Mouse (Mus musculus): ENCODE data around the gene Ltv1. TPM values are rescaled to one million over a fixed set of nuclear protein-coding genes. Genes with fewer than 3 reads are reported as not detected.
"Not testable (repeated sequence)": the region's sequence is repeated elsewhere in the genome, so short reads cannot be mapped to it uniquely, and the experiment has no call there.

The Ltv1 gene
- total RNA-seq, 2 experiments from 2014 or later = 19.6 to 24.5 TPM

GRCm38 (mm10) chr10:13212829-13213228 lies 19.9 kb upstream of the Ltv1 start:
- no peak overlapping the region for H3K4me3 ChIP-seq
- H3K27ac ChIP-seq = no peak overlapping the region
- TF ChIP-seq CTCF (conservative IDR thresholded peaks at IDR 0.05) = no peak
- DNase-seq (ENCODE audit: low spot score in 2 of 2) = no peak

DNA sequence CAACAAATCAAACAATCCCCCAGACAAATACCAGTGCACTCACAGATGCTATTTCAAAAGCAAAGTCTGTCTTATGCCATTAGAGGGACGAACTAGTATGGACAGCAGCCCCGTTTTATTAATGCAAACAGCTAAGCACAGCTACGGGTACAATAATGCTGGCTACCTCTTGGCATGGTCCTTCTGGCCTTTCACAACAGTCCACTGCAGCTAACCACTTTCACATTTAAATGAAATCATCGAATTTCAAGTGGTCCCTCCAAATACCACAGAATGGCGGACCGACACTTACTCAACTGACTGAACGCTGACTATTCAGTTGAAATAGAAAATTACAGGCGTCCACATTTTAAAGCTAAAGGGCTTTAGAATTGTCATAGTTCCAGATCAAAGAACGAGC lies 19.4 kb upstream of the Ltv1 start:
- TF ChIP-seq CTCF (conservative IDR thresholded peaks at IDR 0.05) = no peak
- Histone ChIP-seq H3K4me3 (no peak overlapping the region), H3K27ac (no peak overlapping the region)
- no peak for DNase-seq (ENCODE audit: low spot score in 2 of 2)

DNA sequence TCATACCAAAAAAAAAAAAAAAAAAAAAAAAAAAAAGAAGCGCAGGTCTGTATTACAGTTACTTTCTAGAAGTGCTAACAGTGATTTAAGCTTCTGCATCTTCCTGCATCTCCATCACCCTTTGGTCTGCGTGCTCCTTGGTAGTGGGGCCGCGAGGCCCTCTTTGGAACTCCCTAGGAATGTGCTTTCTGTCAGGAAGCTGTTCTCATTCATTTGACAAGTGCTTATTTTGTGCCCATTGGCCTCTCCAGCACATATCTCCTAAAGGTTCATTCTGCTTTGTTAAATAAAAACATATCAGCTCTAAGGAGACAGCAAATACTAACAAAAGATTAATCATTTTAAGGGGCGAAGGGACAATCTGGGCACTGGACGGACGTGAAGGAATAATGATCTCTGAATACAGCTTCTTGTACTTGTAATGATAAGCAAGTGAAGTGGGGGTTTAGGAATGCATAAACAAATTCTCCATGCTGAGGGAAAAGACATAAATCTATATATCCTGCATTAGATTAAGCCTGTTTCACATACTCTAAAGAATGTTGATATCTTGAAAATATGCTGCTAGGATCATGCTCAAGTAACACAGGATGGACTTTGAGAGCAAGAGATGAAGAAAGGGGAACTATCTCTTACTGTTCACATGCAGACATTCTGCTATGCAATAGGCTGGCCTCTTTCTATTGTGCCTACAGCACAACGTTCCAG lies 17.1 kb upstream of the Ltv1 start:
- no peak overlapping the region for H3K4me3 ChIP-seq
- H3K27ac ChIP-seq = no peak overlapping the region
- TF ChIP-seq CTCF (conservative IDR thresholded peaks at IDR 0.05) = no peak
- DNase-seq (ENCODE audit: low spot score in 2 of 2) = no peak

GRCm38 (mm10) chr10:13209506-13209905 lies 16.5 kb upstream of the Ltv1 start:
- no peak overlapping the region for H3K4me3 ChIP-seq
- DNase-seq (ENCODE audit: low spot score in 2 of 2) = no peak
- no peak overlapping the region for H3K27ac ChIP-seq
- no peak for TF ChIP-seq CTCF (conservative IDR thresholded peaks at IDR 0.05)

GRCm38 (mm10) chr10:13209061-13209460 lies 16.1 kb upstream of the Ltv1 start:
- no peak overlapping the region for H3K27ac ChIP-seq

GRCm38 (mm10) chr10:13201741-13202293 lies 8.8 kb upstream of the Ltv1 start:
- Histone ChIP-seq H3K27ac (no peak overlapping the region), H3K4me3 (no peak overlapping the region)
- DNase-seq (ENCODE audit: low spot score in 2 of 2) = no peak
- TF ChIP-seq CTCF (conservative IDR thresholded peaks at IDR 0.05) = no peak

More at GRCm38 (mm10) chr10:13209061-13209460, 16.1 kb upstream of the Ltv1 start:
- DNase-seq (ENCODE audit: low spot score in 2 of 2) = no peak
- H3K4me3 ChIP-seq = no peak overlapping the region
- TF ChIP-seq CTCF (conservative IDR thresholded peaks at IDR 0.05) = no peak

- no peak overlapping the region for H3K27ac ChIP-seq
- DNase-seq (ENCODE audit: low spot score in 2 of 2) = no peak
- H3K4me3 ChIP-seq = no peak overlapping the region
- TF ChIP-seq CTCF (conservative IDR thresholded peaks at IDR 0.05) = no peak
These were observed 7.9 kb upstream of the Ltv1 start for GRCm38 (mm10) chr10:13200862-13201261.

GRCm38 (mm10) chr10:13199234-13199633 lies 6.3 kb upstream of the Ltv1 start:
- TF ChIP-seq CTCF (conservative IDR thresholded peaks at IDR 0.05) = no peak
- Histone ChIP-seq H3K27ac (no peak overlapping the region), H3K4me3 (no peak overlapping the region)
- no peak for DNase-seq (ENCODE audit: low spot score in 2 of 2)

- TF ChIP-seq CTCF (conservative IDR thresholded peaks at IDR 0.05) = no peak
- H3K27ac ChIP-seq = no peak overlapping the region
- no peak for DNase-seq (ENCODE audit: low spot score in 2 of 2)
- no peak overlapping the region for H3K4me3 ChIP-seq
These were observed 4.0 kb upstream of the Ltv1 start for GRCm38 (mm10) chr10:13196872-13197507.

GRCm38 (mm10) chr10:13193496-13193895 lies 528 bp upstream of the Ltv1 start:
- H3K4me3 ChIP-seq = peak overlapping the region; percentile 99
- DNase-seq (ENCODE audit: low spot score in 2 of 2) = not testable (repeated sequence)

GRCm38 (mm10) chr10:13189881-13190280 lies 3.1 kb downstream of the Ltv1 start:
- H3K27ac ChIP-seq = no peak overlapping the region
- no peak overlapping the region for H3K4me3 ChIP-seq
- no peak for TF ChIP-seq CTCF (conservative IDR thresholded peaks at IDR 0.05)
- DNase-seq (ENCODE audit: low spot score in 2 of 2) = no peak

More at GRCm38 (mm10) chr10:13193496-13193895, 528 bp upstream of the Ltv1 start:
- not testable (repeated sequence) for H3K27ac ChIP-seq

- TF ChIP-seq CTCF (conservative IDR thresholded peaks at IDR 0.05) = no peak
- Histone ChIP-seq H3K27ac (no peak overlapping the region), H3K4me3 (no peak overlapping the region)
- DNase-seq (ENCODE audit: low spot score in 2 of 2) = no peak
These were observed 6.2 kb downstream of the Ltv1 start for GRCm38 (mm10) chr10:13186754-13187153.

GRCm38 (mm10) chr10:13184170-13184766 lies 8.7 kb downstream of the Ltv1 start:
- DNase-seq (ENCODE audit: low spot score in 2 of 2) = no peak
- Histone ChIP-seq H3K27ac (no peak overlapping the region), H3K4me3 (no peak overlapping the region)

More at GRCm38 (mm10) chr10:13184170-13184766, 8.7 kb downstream of the Ltv1 start:
- no peak for TF ChIP-seq CTCF (conservative IDR thresholded peaks at IDR 0.05)
